Comparison of ENCODE assay signal across 24 mouse cellular contexts in genomic region chr1:138903894-138904293, GRCm38 (mm10). TPM values are rescaled to one million over a fixed set of nuclear protein-coding genes. Genes with fewer than 3 reads are reported as not detected.
"Had no signal": no experiment of that assay in that cellular context is flagged by ENCODE, and none has a peak within 500 bp of the region (broad histone marks: within the 10 kb centered on the region; RNA-seq: fewer than 3 reads in every experiment).

No protein-coding gene starts in this region.

- ATAC-seq: liver, embryonic 12.5 days; midbrain, embryonic 15.5 days had no signal

- H3K9ac ChIP-seq: limb, embryonic 13.5 days; liver, embryonic 12.5 days; liver, embryonic 15.5 days; midbrain, embryonic 12.5 days; midbrain, embryonic 15.5 days; neural tube, embryonic 12.5 days; neural tube, embryonic 15.5 days had no signal

- H3K9me3 ChIP-seq: limb, embryonic 10.5 days; limb, embryonic 13.5 days; liver, embryonic 12.5 days; liver, embryonic 15.5 days; midbrain, embryonic 12.5 days; midbrain, embryonic 15.5 days; neural tube, embryonic 12.5 days; neural tube, embryonic 15.5 days had no signal

- H3K27me3 ChIP-seq: limb, embryonic 13.5 days; liver, embryonic 12.5 days; liver, embryonic 15.5 days; midbrain, embryonic 12.5 days; midbrain, embryonic 15.5 days; neural tube, embryonic 12.5 days; neural tube, embryonic 15.5 days had no signal

- H3K27ac ChIP-seq: layer of hippocampus, adult 2 months; limb, embryonic 10.5 days; limb, embryonic 13.5 days; liver, embryonic 12.5 days; liver, embryonic 15.5 days; macrophage; midbrain, embryonic 12.5 days; midbrain, embryonic 15.5 days; neural tube, embryonic 12.5 days; neural tube, embryonic 15.5 days; stomach, postnatal 0 days had no signal

- H3K4me1 ChIP-seq: limb, embryonic 10.5 days; limb, embryonic 13.5 days; liver, embryonic 12.5 days; liver, embryonic 15.5 days; midbrain, embryonic 12.5 days; midbrain, embryonic 15.5 days; neural tube, embryonic 12.5 days; neural tube, embryonic 15.5 days had no signal

- H3K4me3 ChIP-seq: layer of hippocampus, adult 2 months; limb, embryonic 10.5 days; limb, embryonic 13.5 days; liver, embryonic 12.5 days; liver, embryonic 15.5 days; midbrain, embryonic 12.5 days; midbrain, embryonic 15.5 days; neural tube, embryonic 12.5 days; neural tube, embryonic 15.5 days had no signal

- H3K36me3 ChIP-seq: limb, embryonic 10.5 days; limb, embryonic 13.5 days; liver, embryonic 12.5 days; liver, embryonic 15.5 days; midbrain, embryonic 12.5 days; midbrain, embryonic 15.5 days; neural tube, embryonic 12.5 days; neural tube, embryonic 15.5 days had no signal

- DNase-seq: kidney, adult 18-20 months; kidney, postnatal 25 days; layer of hippocampus, adult 9-11 months; liver; lung, adult 2 months; right cerebral cortex, adult 18-20 months; right cerebral cortex, postnatal 14 days; right cerebral cortex, postnatal 4 days; thymus, adult 2 months; thymus, postnatal 14 days; thymus, postnatal 4 days had no signal

- H3K4me2 ChIP-seq: limb, embryonic 13.5 days; liver, embryonic 12.5 days; liver, embryonic 15.5 days; midbrain, embryonic 12.5 days; midbrain, embryonic 15.5 days; neural tube, embryonic 12.5 days; neural tube, embryonic 15.5 days had no signal

RNA-seq across cellular contexts. Expression of gene Lhx9, which starts 55.5 kb away (rescaled TPM):
- polyA plus RNA-seq: large intestine, adult 2 months; lung, adult 2 months; lung, embryonic 16.5 days; macrophage had no signal
